Mouse (Mus musculus) testis, adult 2 months (tissue): ENCODE results near the gene St6galnac3.

ENCODE experiments used
- CTCF ChIP-seq: fragments of 200-500 bp; IDR thresholded peaks from 2 replicates; pipeline ENCODE4 v1.5.1; 2012; ENCODE audit warnings: low read depth, mild to moderate bottlenecking, inconsistent platforms, low read length, moderate library complexity; ENCODE audit not compliant: control insufficient read depth, insufficient read depth, insufficient replicate concordance
- POLR2A ChIP-seq: fragments of 200-500 bp; IDR thresholded peaks from 2 replicates; pipeline ENCODE4 v1.6.1; 2012; ENCODE audit warnings: low read depth, mild to moderate bottlenecking, inconsistent platforms, low read length, moderate library complexity; ENCODE audit not compliant: control insufficient read depth

GRCm38 (mm10) chr3:153460173-153460572 lies 264.8 kb downstream of the St6galnac3 start:
- TF ChIP-seq CTCF (no peak), POLR2A (no peak)
